Mouse (Mus musculus) left cerebral cortex, postnatal 25 days (tissue): ENCODE data around the gene Hlx. TPM values are rescaled to one million over a fixed set of nuclear protein-coding genes. Genes with fewer than 3 reads are reported as not detected.

Experiments used
- DNase-seq, 2 experiments: peaks; one replicate each; pipeline ENCODE4 v3.0.0; 2022; ENCODE audit warnings: low spot score in 2 of 2, mixed read lengths in 1 of 2
- intact Hi-C: fragments of 180-260 bp; cut with DNase I; formaldehyde crosslinking; loops from one replicate; pipeline ENCODE4 v1.15.1; 2025
- total RNA-seq, 2 experiments: library from RNA; stranded (reverse); gene quantifications; 2 replicates each; pipeline ENCODE4 v1.2.3; 2021

The Hlx gene
- total RNA-seq, 2 experiments from 2014 or later: 1.1 to 1.3 TPM

DNA sequence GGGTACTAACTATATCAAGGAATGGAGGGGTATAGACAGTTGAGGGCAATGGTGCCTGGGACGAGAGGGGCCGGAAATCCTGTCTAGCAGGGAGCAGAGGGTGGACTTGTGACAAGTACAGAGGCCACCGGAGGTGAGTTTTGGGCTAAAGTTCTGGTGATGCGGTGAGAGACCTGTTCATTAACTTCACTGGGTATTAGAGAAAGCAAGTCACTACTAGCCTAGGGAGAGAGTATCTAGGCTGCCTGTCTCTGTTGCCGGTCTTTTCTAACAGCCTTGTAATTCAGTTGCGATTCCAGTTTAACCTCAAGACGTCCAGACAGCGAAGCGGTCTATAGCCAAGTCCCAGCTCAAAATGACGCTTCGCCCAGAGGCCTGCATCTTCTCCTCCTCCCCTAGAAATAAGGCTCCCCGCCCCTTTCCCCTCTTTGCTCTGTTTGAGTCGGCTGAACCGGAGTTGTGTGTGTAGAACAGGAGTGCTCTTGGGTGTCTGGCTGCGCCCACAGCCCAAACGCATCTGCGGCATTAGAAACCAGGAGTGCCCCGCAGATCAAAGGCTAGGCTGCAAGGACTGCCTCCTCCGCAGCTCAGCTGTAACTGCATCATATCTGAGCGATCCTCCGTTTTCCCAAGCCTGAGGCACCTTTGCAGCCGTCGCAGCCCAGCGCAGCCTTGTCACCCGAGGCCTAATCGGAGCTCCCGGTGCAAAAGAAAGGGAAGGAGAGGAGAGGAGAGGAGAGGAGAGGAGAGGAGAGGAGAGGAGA lies 1.8 kb upstream of the Hlx start:
- DNase-seq: peak in 1 of 2 experiments; percentile 23
- intact Hi-C loops: no loop called here

DNA sequence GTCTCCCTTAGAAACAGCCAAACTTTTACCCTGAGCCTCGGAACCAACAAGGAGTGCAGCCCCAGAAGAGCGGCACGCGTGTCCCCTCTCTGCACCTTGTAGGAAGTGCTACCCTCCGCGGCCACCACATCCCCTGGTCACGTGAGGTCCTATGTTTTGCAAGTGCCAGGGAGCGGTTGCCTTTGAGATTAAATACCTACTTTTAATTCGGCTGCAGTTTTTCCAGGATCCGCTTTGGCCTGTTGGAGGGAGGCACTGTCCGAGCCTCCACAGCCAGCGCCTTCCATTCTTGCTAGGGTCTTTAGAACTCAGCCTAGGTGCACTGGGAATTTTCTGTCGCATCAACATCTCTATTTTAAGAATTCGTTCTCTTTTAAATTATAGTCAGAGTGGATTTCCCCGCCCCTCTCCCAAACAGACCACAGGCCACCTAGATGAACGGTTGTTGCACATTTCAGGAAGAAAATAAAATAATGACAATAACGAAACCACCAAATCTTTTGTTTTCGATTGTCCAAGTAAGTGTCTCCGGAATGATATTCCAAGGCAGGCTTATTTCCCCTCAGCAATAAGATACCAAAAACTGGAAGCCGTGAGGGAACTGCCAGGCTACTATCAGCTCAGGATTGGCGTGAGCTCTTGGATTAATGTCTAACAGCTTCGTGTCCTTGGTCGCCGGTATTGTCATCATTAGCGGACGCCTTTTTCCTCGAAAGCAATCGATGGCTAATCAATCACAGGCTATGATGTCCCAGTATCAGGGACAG lies 1.1 kb upstream of the Hlx start:
- intact Hi-C loops: no loop called here
- no peak for DNase-seq

DNA sequence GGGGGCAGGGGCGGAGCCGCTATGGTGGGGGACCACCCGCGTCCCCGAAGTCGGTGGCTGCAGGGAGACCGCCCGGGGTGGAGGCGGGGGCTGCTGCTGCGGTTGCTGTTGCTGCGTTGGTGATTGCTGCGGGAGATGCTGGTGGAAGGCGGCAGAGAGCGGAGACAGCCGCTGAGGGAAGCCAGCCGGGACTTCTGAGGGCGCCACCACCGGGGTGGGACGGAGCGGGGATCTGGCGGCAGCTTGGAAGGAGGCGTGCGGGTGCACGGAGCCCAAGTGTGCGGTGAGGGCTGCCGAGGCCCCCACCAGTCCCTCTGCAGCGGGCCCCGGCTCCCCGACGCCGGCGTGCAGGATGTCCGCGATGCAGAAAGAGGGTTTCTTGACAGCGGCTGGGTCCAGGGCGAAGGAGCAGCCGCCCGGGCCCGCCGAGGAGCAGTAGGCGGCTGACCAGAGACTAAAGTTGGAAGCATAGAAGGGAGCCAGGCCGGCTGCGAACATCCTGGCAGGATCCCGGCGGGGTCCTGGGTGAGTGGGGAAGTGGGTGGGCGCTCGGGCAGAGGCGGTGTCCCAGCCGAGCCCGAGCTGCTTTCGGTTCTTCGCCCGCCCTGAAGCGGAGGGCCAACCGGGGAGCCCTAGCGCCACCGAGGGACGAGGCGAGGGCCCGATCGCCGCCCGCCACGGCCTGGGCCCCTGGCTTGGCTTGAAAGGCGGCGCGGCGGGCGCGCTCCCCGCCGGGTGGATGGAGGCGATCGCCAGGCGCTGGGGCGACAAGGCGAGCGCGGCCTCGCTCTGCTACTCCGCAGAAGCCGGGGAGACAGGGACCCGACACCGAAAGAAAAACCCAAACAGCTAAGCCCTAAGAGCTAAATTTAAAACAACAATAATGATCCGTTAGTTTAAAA lies 524 bp downstream of the Hlx start:
- intact Hi-C loops: no loop called here

DNA sequence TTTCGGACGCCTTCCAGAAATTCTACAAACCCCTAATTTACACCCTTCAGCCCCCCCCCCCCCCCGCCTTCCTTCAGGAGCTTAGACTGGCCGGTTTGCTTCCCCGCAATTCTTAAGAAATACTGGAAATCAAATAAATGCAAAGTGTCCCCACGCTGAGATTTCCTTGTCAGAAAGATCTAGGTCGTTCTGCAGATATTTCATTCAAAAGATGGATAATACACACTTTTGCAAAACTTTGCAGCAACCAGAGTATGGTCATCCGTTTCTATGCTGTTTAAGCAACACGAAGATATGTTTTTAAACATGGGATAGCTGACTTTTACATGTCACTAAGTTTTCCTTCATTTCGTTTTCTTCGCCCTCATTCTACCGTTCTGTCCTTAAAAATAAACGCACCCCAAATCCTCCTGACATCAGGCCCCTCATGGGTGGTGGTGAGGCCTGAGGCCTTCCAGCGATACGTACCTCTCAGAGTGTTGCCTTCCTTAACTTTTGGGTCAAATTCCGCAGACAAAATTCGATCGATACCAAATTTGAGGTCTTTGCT lies 1.3 kb downstream of the Hlx start:
- peak in 1 of 2 experiments; percentile 29 for DNase-seq
- intact Hi-C loops: no loop called here

More for the DNA sequence above, 524 bp downstream of the Hlx start:
- peak in 1 of 2 experiments; percentile 32 for DNase-seq

DNA sequence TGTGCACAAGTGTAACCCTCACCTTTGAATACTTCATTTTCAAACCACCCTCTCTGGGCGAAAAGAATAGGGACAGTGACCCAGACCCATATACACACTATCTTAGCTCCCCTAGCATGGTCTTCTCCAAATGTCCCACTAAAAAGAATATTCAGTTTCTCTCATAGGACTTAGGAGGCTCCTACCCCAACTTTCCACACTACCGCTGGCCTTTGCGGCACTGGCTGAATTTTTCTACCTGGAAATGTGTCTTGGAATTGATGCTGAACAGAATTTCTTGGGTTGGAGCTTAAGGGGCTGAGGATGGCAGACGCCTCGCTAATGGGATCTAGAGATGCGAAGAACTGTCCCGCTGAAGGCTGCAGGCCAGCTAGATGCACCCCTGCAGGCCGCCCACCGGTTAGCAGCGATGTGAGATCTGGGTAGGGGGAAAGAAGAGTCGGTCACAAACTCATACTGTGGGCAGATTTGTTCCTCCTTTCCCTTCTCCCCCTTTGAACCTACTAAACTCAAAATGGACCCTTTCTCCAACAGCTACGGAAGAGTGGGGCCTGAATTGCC lies 1.9 kb downstream of the Hlx start:
- intact Hi-C loops: no loop called here
- DNase-seq: no peak

DNA sequence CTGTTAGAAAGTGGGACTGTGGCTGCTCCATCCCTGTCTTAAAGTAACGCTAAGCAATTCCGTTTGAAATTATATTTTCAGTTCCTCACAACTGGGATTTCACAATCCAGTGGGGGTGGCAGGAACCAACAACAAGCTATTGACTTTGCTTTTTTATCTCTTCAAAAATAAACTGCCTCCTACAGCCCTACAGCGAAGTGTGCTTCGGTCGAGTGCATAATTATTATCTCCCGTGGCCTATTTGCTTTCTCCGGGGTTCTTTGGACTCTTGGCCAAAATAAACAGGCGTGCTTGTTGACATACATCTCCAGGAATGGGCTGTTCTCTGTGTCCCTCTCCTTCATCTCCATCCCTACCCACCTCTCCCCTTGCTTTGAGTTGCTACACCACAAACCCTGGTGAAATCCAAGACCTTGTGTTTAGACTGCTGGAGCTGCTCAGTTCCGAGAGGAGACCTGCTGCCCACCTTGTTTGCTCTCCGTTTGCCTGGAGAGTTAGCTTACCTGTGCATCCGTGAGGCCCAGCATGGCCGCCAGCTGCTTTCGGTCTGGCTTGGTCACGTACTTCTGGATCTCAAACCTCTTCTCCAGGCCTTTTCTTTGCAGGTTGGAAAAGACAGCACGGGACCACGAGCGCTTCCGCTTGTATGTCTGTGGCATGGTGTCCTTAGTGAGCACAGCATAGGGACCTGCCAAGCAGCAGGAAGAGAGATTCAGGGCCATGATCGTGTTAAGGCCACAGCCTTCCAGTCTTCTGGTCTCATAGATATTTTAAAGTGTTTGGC lies 2.9 kb downstream of the Hlx start:
- peak; percentile 21 to 23 for DNase-seq
- intact Hi-C loops: no loop called here

DNA sequence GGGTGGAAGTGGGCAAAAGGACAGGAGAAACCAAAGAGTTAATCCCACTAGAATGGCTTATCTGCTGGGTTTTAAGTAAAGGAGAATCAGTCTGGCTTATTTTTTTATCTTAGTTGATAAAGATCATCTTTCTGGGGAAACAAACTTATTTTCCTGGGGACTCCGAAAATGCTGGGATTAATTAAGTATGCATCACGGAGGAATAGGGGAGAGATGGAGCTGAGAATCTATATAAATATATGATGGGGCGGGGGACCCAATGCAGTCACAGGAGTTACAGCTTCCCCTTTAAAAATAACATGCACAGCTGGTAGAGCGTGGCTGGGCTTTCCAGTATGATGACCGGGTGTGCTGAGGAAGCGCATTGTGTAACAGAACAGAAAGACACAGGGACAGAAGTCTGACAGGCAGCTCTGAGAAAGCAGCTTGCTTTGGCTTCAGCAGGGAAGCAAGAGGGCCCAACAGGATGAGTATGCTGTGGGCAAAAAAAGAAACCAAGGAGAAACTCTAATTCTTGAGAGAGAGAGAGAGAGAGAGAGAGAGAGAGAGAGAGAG lies 3.8 kb downstream of the Hlx start:
- intact Hi-C loops: no loop called here
- no peak for DNase-seq

DNA sequence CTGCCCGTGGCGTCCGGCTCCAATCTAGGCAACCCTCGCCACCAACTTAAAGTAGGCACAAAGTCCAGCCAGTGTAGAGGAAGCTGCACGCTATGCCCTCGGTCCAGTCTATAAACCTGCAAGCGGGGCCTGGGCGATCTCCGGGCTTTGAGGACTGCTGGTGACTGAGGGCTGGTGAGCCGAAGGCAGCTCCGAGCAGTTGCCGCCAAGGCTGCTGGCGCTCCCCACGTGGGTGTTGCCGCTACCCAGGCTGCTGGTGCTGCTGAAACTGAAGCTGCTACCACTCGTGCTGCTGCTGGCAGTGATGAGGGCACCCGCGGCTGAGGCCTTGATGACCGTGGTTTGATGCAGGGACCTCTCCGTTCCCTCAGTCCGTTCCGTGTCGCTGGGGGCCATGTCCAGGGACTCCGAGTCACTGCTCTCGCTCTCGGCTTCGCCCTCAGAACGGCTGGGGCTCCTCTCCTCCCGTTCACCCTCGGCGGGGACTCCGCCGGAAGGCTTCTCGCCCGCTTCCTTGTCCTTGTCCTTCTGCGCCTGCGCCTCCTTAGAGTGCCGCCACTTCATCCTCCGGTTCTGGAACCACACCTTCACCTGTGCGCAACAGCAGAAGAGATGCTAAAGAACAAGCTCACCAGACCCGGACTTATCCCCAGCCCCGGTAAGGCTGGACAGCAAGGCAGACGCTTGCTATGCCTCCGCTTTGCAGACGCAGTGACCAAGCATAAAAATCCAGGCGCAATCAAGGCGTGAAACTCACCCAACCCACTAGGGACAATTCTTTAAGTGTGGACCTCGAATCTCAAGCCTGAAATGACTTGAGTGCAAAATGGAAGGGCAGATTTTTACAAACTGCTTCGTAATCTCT lies 4.8 kb downstream of the Hlx start:
- intact Hi-C loops: no loop called here
- peak; percentile 28 to 45 for DNase-seq

DNA sequence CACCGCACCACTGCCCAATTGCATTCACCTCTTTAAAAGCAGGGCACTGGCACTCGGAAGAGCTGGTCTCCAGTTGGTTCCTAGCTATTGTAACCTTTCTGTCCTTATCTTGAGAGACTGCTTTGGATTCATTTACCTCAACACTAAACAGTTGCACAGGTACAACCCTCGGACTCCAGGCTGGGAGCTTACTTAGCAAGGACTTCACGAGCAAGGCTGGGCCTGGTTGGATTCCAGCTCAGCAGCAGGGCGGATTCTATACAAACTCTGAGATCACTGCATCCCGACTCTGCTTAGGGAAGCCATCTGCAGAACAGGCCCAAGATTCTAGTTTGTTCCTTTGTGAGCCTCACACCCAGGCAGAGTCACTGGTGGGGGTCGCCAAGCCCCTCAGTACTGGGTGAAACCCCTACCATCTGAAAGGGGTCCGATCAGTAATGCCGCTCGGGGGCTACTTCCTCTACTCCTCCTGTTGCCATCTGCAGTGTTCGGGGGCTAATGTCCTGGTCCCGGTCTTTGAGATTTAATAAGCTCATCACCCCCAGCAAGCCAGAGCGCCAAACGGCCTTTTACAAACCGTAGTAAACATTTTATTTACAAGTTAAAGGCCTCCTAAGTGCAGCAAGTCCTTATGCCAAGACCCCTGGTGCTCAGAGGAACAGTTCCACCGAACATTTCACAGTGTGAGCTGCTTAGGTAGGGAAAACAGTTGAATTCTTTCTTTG lies 5.7 kb downstream of the Hlx start:
- DNase-seq: no peak
- intact Hi-C loops: no loop called here

DNA sequence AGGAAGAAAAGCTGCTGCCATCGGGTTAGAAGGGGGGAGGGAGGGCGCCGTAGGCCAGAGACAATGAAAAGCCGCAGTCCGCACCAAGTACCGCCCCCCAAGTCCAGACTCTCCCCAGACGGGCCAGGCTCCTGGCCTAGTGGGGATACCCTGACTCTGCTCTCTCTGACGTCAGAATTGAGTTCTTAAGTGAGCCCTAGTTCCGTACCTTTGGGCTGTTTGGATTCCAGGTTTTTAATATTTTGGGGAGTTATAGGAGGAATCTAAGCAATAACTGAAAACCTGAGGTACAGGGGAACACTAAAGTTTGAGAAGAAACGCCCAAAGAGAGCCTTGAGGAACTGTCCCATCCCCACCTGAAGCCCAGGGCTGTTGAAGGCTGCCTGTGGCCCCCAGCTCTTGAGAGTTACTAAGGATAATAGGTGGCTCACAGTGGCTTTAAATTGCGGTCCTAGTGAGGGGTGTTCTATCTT lies 7.1 kb downstream of the Hlx start:
- intact Hi-C loops: no loop called here
- DNase-seq: no peak

DNA sequence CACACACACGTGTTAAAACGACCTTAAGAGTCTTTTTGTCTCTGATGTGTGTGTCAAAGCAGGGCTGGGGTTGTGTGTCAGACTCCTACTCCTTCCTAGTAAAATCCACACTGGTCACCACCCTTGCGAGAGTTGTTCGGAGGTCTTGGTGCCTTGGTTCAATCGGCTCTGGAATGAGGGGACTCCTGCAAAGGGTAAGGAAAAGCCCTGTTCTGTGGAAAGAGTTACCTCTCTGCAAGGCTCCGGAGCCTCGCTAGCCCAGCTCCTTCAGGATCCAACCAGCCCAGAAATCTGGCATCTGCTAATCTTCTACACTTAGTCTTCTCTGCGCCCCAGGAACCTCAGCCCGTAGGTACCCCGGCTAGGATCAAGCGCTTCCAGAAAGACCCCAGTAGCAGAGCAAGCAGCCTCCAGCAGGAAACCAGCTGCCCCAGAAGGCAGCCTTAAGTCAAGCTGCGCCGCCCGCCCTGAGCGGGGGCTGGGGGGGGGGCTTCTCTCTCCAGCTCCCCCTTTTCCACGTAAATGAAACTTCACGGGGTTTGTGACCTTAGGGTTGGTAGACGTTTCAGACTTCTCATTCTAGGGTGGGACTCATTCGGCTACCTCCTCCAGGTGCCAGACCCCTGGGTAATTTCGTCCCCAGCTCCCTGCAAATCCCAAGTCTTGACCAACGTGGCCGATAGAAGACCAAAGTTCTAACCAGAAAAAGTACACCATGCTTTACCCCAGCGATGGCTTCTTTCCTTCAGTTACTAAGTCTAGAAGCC lies 7.7 kb downstream of the Hlx start:
- DNase-seq: no peak
- intact Hi-C loops: no loop called here

DNA sequence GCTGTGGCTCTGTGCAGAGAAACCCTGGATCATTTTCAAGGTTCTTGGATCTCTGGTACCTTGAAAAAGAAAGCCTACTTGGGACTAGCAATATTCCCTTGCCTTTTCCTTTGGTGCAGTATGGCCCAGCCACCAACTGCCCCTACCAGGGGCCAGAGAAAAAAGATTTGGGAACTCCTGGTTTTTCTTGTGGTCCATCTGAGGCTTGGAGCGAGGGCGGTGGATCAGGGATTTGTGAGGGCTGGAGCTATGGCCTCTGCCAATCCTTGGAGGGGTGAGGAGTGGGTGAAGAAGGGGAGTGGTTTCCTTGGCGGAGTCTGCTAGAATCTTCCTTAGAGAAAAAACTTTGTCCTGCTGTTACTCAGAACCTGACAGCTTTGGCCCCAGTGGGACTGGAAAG lies 8.5 kb downstream of the Hlx start:
- DNase-seq: no peak
- intact Hi-C loops: no loop called here

DNA sequence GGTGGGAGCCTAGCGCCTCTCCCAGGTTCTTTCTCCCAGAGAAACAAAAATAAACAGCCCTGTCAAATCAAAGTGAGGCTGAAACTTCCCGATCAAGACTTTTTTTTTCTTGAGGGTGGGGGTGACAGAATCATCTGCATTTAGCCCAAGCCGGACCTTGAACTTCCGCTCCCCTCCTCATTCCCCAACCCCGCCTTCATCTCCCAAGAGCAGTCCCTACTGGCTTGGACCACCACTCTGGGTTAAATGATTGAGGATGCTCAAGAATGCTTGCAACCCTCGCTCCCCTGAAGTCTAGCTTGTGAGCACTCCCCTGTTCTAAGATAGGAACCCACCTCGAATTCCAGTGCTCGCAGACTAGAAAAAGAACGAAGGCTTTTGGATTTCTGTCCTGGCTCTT lies 11.3 kb downstream of the Hlx start:
- no peak for DNase-seq
- intact Hi-C loops: no loop called here

DNA sequence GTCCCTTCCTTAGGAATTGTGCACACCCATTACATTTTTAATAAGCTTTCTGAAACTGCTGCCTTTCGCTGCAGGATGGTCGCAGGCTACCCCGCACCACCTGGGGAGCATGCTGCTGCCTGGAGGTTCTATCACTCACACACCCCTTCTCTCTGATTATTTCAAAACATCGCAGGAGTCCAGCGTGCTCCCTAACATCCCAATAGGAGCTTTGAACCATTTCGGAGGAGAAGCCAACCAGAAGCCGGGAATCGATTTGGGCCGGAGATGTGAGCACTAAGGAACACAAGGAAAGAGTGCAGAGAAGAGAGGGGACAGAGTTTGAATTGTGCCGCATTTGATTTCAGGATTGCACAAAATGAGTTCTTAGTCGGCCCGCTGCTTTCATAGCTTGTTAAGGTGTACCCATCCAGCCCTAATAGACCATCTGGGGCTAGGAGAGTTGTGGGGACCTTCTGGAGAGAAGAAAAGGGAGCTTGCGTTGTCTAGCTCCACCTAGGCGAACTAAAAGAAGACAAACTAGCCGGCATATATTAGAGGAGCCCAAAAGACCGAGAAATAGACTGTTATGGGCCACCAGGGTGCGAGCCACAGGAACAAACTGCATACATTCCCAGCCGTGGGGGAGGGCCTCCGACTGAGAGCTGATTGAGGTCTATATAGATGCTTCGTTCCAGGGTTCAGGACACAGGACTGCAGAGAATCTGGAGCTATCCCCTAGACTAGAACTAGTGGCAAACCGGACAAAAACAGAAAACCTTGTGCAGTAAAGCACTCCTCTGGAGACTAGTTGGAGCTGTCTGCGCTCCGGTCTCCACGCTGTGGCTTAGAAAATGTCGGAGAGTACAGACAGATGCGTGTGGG lies 12.0 kb downstream of the Hlx start:
- intact Hi-C loops: no loop called here
- no peak for DNase-seq
